Mouse (Mus musculus): Measurements from ENCODE around the gene Rrm2.

The Rrm2 gene

GRCm38 (mm10) chr12:24753680-24754079 lies 45.6 kb downstream of the Rrm2 start:
- DNase-seq = no peak

GRCm38 (mm10) chr12:24754693-24755092 lies 46.7 kb downstream of the Rrm2 start:
- DNase-seq = no peak

- no peak for DNase-seq
Measured at GRCm38 (mm10) chr12:24755471-24755870, 47.4 kb downstream of the Rrm2 start.

- DNase-seq = no peak
Measured at GRCm38 (mm10) chr12:24757387-24757786, 49.3 kb downstream of the Rrm2 start.

- peak; percentile 18 for DNase-seq
Measured at GRCm38 (mm10) chr12:24758374-24758773, 50.3 kb downstream of the Rrm2 start.

GRCm38 (mm10) chr12:24762253-24762652 lies 54.2 kb downstream of the Rrm2 start:
- DNase-seq = no peak

All from layer of hippocampus, adult 9-11 months (tissue).